Mouse (Mus musculus) heart, postnatal 0 days (tissue): ENCODE results near the gene Adamtsl2.

ENCODE experiments used
- CTCF ChIP-seq: IDR thresholded peaks from 2 replicates; pipeline ENCODE4 v1.5.1; 2016; ENCODE audit warnings: antibody characterized with exemption, control low read depth, low read depth
- EP300 ChIP-seq: IDR thresholded peaks from 2 replicates; pipeline ENCODE4 v1.6.1; 2016; ENCODE audit warnings: antibody characterized with exemption, low read depth

- TF ChIP-seq CTCF, result no peak
- TF ChIP-seq EP300, result no peak
Observed at GRCm38 (mm10) chr2:27097241-27097656, 18.1 kb downstream of the Adamtsl2 start.
